Comparison of ENCODE assay signal across 19 mouse cellular contexts in genomic region chr17:75317106-75317505, GRCm38 (mm10).
DNase-seq lines count a peak whose midpoint lies in the region; ATAC-seq lines count a peak whose summit lies in the region.
"Had no signal": no experiment of that assay in that cellular context is flagged by ENCODE, and none has a peak within 500 bp of the region (broad histone marks: within the 10 kb centered on the region; RNA-seq: fewer than 3 reads in every experiment).

No protein-coding gene starts in this region.

- 50% methylated on average over 4 of the region's 4 CpGs for WGBS in heart, embryonic 16.5 days

- 0 out of 2 replicates have a peak, but pooled peaks cover 2% of the 10 kb centered on the region for H3K36me3 ChIP-seq in heart, embryonic 16.5 days (ENCODE audit: control insufficient read depth, insufficient read depth)
- H3K36me3 ChIP-seq: liver, embryonic 12.5 days had no signal

- no peak overlapping the region for H3K4me3 ChIP-seq in heart, embryonic 16.5 days (ENCODE audit: low read length)
- H3K4me3 ChIP-seq: limb, embryonic 13.5 days; liver, embryonic 12.5 days had no signal

- peak overlapping the region; percentile 90 for H3K27ac ChIP-seq in heart, embryonic 16.5 days (ENCODE audit: low read length)
- H3K27ac ChIP-seq: limb, embryonic 13.5 days; liver, embryonic 12.5 days had no signal

- peak; percentile 67 for ATAC-seq in heart, embryonic 16.5 days (replicated peaks; ENCODE audit: extremely low read depth, insufficient read depth, low FRiP score)
- ATAC-seq: inflammation-experienced regulatory T-cells, adult 6 months; liver, embryonic 12.5 days had no signal

- peak overlapping the region; percentile 5; the same call in 1 of the 2 replicates for H3K9ac ChIP-seq in heart, embryonic 16.5 days (ENCODE audit: low read length)
- H3K9ac ChIP-seq: limb, embryonic 13.5 days; liver, embryonic 12.5 days had no signal

- H3K27me3 ChIP-seq in heart, embryonic 16.5 days (ENCODE audit: control insufficient read depth, insufficient read depth, low read length), result no peaks in the 10 kb centered on the region
- H3K27me3 ChIP-seq: limb, embryonic 13.5 days; liver, embryonic 12.5 days had no signal

- intact Hi-C loops in heart, postnatal 14 days (cut with DNase I), result no loop called here
- intact Hi-C loops in heart, postnatal 36 days (cut with DNase I), result no loop called here

- H3K9me3 ChIP-seq in heart, embryonic 16.5 days (replicated peaks; ENCODE audit: control insufficient read depth, low read length), result no peaks in the 10 kb centered on the region
- H3K9me3 ChIP-seq: limb, embryonic 13.5 days; liver, embryonic 12.5 days had no signal

- no peak overlapping the region for H3K4me2 ChIP-seq in heart, embryonic 16.5 days (ENCODE audit: low read depth, low read length)
- H3K4me2 ChIP-seq: limb, embryonic 13.5 days; liver, embryonic 12.5 days; midbrain, embryonic 11.5 days had no signal

- peak; percentile 16 to 26 for DNase-seq in heart, adult 18-20 months
- no peak for DNase-seq in heart, postnatal 14 days
- DNase-seq in heart, postnatal 36 days, result no peak
- DNase-seq in right cerebral cortex, adult 2 months (ENCODE audit: low spot score in 2 of 2), result peak; percentile 13 to 14
- DNase-seq in right cerebral cortex, postnatal 36 days (ENCODE audit: low spot score in 2 of 2), result no peak
- no peak for DNase-seq in adrenal gland, postnatal 14 days
- DNase-seq: cerebellum, adult 8-10 months; gastrocnemius, postnatal 36 days; kidney, adult 18-20 months; kidney, postnatal 4 days; lung, adult 18-20 months; lung, postnatal 10 days; right cerebral cortex, postnatal 4 days; thymus, postnatal 25 days had no signal

- H3K4me1 ChIP-seq in heart, embryonic 16.5 days (ENCODE audit: control insufficient read depth, insufficient read depth, low read length), result peaks cover 9% of the 10 kb centered on the region
- H3K4me1 ChIP-seq: liver, embryonic 12.5 days had no signal

Comparison
In these comparisons a context has a peak if more than half of its experiments do, and no peak if none do; other contexts are left out.
1. DNase-seq: peak in heart, adult 18-20 months (2 of 2) and right cerebral cortex, adult 2 months (2 of 2); none in heart, postnatal 14 days (0 of 2), heart, postnatal 36 days (0 of 2), right cerebral cortex, postnatal 36 days (0 of 2) and adrenal gland, postnatal 14 days (single experiment).